Mouse (Mus musculus): ENCODE results near the gene Fam184b. TPM values are rescaled to one million over a fixed set of nuclear protein-coding genes. Genes with fewer than 3 reads are reported as not detected.

The Fam184b gene
- total RNA-seq, 2 experiments from 2014 or later = 20.5 to 21.4 TPM

- no peak for DNase-seq (ENCODE audit: low spot score in 2 of 2)
These were observed 124.2 kb downstream of the Fam184b start for GRCm38 (mm10) chr5:45515151-45515743.

GRCm38 (mm10) chr5:45514599-45514998 is 124.8 kb downstream of the Fam184b start:
- no peak for DNase-seq (ENCODE audit: low spot score in 2 of 2)

DNA sequence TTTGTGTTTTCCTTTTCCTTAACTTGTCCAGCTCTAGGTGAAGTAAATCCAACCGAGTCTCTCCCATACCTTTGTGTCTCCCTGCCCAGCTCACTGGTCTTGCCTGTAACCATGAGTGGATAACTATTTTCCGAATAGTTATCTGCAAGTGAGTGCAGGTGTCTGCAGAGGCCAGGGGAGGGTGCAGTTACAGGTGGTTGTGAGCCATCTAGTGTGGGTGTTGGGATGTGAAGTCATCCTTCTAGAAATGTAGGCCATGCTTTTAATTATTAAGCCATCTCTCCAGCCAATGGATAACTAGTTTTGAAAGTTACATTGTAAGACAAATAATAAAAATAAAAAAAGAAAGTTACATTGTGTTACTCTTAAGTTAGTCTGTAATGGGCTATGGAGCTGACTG is 125.9 kb downstream of the Fam184b start:
- DNase-seq (ENCODE audit: low spot score in 2 of 2) = no peak

DNA sequence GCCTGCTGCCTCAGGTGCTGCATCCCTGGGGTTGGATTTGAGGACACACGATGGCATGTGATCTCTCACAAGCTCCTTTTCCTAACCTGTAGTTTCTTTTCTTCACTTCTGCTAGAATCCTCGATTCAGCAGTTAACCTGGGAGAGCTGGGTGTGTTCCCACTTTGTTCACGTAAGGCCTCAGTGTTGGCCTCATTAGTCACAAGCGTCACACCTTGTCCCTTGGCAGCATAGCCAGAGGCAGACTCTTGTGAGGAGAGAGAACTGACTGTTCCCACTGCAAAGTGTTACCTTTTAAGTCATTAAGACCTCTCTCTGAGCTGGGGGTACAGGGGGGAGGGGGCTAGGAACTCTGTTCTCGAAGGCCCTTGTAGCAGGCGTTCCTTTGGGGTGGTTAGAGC is 126.5 kb downstream of the Fam184b start:
- no peak for DNase-seq (ENCODE audit: low spot score in 2 of 2)

- DNase-seq (ENCODE audit: low spot score in 2 of 2) = no peak
These were observed 129.3 kb downstream of the Fam184b start for GRCm38 (mm10) chr5:45510071-45510470.

- no peak for DNase-seq (ENCODE audit: low spot score in 2 of 2)
These were observed 141.8 kb downstream of the Fam184b start for GRCm38 (mm10) chr5:45497564-45497963.

DNA sequence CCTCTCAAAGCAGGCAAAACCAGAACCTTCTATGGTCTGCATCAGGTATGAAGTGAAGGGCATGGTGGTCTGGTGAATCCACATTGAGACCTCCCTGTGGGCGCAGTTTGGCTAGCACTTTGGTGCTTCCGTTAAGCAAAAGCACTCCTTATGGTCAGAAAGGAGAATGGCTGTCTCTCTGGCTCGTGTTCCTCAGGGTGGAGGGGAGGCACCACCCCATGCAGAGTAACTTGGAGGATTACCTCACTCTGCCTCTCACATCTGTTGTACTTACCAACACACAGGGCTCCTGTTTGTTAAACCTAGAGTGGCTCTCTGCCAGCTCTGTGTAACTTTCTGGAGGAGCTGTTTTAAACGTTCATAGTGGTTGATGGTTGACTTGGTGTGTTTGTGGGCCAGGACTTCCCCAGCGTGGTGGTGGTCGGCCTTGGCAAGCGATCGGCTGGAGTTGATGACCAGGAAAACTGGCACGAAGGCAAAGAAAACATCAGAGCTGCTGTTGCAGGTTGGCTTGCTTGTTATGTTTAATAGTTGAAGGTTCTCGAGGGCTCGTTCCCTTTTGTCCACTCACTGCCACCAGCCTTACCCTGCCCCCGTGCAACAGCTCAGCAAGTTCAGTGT is 142.4 kb downstream of the Fam184b start:
- no peak for DNase-seq (ENCODE audit: low spot score in 2 of 2)

DNA sequence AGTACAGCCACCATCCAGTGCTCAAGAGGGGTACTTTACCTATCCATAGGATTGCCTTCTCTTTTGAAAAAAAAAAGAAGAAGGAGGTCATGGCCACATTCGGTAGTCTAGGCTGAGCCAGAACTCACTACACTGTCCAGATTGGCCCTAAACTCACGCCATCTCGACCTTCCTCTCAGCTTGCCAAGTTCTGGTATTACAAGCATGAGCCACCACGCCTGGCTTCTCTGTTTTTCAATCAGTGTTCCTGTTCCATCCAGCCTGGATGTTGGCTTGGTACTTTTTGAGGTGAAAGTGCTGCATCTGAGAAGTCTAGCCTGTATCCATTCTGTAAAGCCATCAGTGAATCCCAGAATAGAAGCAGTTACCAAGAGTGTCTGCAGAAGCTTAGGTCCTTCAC is 142.9 kb downstream of the Fam184b start:
- no peak for DNase-seq (ENCODE audit: low spot score in 2 of 2)

DNA sequence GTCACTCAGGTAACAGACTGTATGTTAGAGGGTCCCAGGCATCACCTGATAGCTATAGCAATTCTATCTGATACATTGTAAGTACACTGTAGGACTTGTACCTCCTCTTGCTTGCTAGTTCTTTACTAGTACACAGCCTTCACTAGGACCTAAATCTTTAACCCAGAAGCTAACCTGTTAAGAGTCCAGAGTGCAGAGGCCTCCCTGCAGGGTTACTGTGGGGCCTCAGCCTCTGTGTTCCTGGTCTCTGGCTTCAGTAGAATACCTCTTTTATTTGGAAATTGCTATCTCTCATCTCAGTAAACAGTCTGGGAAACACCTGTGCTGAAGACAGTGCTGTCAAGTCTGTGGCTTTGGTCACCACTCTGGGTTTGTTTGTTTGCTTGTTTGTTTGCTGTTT is 143.4 kb downstream of the Fam184b start:
- DNase-seq (ENCODE audit: low spot score in 2 of 2) = no peak

DNA sequence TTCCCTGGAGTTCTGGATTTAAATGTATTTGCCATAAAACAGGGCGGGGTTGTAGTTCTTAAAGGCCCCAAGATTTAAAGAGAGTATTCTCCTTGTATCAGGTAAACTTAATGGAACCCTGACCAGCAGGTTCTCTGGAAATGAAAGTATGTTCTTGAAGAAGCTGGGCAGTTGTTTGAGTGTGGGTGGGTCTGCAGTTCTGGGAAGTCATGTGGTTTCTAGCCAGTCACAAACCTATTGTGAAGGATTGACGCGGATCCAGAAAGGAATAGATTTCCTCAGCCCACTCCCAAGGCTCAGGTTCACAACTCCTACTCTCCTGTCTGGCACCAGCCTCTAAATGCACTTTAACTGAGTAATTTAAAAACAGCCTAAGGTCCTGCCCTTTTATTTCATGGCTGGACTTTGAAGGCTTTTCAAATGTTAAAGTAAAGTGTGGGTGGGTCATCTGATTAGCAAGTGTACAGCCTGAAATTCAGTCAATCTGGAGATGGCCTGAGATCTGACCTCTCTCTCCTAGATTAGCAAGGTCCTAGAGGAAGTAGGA is 143.9 kb downstream of the Fam184b start:
- no peak for DNase-seq (ENCODE audit: low spot score in 2 of 2)

DNA sequence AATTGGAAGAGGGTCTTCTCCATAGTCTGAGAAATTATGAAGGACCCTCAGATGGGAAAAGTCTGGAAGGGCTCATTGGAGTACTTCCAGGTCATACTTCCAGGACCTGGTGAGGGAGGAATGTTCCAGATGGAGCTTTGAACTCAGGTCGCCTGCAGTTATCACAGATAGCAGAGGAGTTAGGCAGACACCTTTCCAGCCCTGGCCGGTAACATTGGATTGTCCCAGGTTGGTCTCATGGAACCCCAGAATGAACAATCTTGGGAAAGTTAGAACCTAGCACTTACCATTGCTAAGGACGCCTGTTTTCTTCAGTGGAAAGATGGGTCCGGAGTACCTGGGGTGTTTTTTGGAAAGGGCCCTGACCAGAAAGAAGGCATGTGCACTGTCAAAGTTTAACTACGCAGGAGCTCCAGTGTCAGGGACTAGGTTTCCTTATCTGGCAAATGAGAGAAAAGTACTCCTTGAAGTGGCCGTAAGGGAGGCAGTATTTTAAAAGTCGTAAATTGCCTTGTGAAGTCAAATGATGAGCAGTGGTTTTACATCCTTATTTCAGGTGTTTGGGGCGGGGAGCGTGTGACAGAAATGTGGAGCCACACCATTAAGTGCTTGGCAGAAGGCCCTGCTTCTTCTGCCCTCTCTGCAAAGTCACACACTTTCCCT is 145.2 kb downstream of the Fam184b start:
- no peak for DNase-seq (ENCODE audit: low spot score in 2 of 2)

DNA sequence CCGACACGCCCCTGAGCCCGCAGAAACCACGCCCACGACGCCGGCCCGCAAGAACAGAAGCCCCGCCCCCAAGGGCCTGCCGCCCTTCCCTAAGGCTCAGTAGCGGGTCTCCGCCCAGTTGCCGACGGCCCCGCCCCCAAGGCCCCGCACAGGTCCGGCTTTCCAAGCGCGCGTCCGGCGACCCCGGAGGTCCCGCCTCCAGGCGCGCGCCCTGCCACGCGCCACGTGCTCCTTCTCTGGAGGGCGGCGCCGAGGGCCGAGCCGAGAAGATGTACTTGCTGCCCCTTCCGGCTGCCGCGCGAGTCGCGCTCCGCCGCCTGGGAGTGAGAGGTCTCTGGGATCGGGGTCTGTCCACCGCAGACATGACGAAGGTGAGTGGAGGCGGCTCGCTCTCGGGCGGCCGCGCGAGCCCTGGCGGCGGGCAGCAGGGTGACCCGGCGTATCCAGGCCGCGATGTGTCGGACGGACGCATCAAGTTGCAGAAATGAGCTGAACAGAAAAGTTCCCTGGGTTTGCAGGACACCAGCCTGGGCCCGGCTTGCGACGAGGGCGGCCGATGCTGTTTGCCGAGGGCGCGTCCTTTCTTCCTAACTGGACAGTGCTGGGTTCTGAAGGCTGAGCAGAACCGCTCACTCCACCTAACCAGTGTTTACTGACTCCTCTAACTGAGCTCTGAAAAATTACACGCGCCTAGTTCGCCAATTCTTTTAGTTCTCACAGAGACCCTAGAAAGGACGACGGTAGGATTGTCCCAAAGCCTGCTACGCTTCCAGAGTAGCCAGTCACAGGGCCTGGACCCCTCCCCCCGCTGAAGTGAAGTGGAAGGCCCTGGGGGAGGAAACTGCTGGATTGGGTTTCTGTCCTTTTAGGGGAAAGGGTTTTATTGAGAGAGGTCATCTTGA is 146.0 kb downstream of the Fam184b start, which contains the start of gene Lap3:
Gene Lap3 (plus strand): TSS at position 184 of the 902 bp plus-strand sequence.
- DNase-seq (ENCODE audit: low spot score in 2 of 2) = peak; percentile 96 to 98

GRCm38 (mm10) chr5:45491776-45492175 is 147.6 kb downstream of the Fam184b start:
- no peak for DNase-seq (ENCODE audit: low spot score in 2 of 2)

DNA sequence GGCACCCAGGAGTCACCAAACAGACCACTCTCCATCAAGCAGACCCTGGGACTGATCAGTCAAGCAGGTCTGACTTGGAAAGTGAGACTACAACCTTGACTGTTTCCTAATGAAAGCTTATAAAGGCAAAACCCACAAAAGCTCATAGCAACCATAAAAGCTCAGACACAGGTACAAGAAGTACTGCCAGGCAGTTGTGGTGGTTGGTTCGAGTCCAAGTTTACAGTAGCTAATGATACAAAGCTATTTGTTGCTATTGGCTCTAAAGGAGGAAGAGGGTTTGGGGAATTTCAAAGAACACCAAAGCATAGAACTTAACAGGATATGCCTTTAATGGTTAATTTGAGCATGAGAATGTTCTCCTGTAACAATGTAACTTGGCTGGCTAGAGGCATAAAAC is 155.8 kb downstream of the Fam184b start:
- no peak for DNase-seq (ENCODE audit: low spot score in 2 of 2)

DNA sequence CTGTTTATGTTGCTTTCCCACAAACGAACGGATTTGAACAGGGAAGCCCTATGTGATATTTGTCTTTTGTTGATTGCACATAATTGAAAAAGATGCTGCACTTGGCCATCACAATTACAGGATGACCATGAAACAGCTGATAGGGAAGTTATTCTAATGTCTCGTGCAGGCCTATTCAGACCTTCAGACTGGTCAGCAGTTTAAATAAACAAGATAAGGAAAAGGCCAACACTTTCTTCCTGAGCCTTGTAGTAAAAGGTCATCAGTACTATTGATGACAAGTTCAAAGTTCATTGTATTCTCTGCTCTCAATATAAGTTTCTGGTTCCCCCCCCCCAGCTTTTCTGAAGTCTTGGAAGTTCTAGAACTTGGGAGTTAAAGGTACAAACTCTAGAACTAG is 156.8 kb downstream of the Fam184b start:
- no peak for DNase-seq (ENCODE audit: low spot score in 2 of 2)

DNA sequence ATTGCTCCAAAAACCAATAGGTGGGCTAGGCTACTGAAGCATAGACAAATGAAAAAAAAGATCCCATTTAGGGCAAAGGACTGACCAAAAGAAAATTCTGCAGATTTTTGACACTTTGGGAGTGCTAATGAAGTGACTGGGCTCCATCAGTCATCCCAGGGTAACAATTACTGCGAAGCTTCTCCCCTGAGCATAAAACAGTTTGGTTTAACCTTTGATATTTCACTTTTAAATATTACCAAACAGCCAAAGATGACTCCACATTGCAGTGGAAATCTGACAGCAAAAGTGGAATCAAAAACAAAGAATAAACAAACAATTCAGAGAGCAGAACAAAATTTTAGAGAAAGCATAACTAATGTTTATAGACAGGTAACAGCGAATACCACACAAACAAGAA is 158.3 kb downstream of the Fam184b start:
- no peak for DNase-seq (ENCODE audit: low spot score in 2 of 2)

DNA sequence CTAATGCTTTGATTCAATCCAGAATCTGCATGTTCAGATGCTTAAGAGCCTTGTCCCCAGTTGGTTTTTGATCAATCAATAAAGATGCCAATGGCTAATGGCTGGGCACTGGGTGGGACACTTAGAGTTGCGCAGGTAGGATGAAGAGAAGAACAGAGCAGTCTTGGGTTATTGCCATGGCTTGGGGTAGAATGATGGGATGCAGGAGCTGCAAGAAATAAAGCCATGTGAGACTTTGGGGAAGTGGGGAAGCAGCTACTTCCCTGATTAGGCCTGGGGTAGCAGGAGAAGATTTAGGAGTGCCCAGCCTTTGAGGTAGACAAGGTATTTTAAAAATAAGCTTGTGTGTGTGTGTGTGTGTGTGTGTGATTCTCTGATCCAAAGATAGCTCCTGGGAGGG is 159.3 kb downstream of the Fam184b start:
- no peak for DNase-seq (ENCODE audit: low spot score in 2 of 2)
